Mouse (Mus musculus): ENCODE results near the gene Slco2b1. TPM values are rescaled to one million over a fixed set of nuclear protein-coding genes. Genes with fewer than 3 reads are reported as not detected.
A peak's percentile ranks its signal among the peaks of the same experiment; 100 is the strongest.
"Not testable (repeated sequence)": the region's sequence is repeated elsewhere in the genome, so short reads cannot be mapped to it uniquely, and the experiment has no call there.

Gene Slco2b1
- polyA plus RNA-seq, 1 experiment from 2014 or later: 2.0 TPM

GRCm38 (mm10) chr7:99707038-99707595, 4.0 kb downstream of the Slco2b1 start:
- H3K4me3 ChIP-seq: no peak overlapping the region
- no peak overlapping the region for H3K4me2 ChIP-seq
- peaks cover 21% of the 10 kb centered on the region for H3K4me1 ChIP-seq (replicated peaks)
- no peak overlapping the region for H3K9ac ChIP-seq
- peaks cover 13% of the 10 kb centered on the region for H3K27me3 ChIP-seq
- peak overlapping the region; percentile 52 for H3K27ac ChIP-seq
- 36% methylated on average over 4 of the region's 4 CpGs for WGBS
- H3K9me3 ChIP-seq (replicated peaks): no peaks in the 10 kb centered on the region
- no peaks in the 10 kb centered on the region for H3K36me3 ChIP-seq
- ATAC-seq (replicated peaks; ENCODE audit: insufficient number of reproducible peaks, insufficient read depth, low FRiP score, low read depth): no peak

GRCm38 (mm10) chr7:99706341-99707037, 4.7 kb downstream of the Slco2b1 start:
- Histone ChIP-seq H3K9ac (0 out of 2 replicates have a peak overlapping the region, but pooled peaks have one; percentile 1), H3K27me3 (peaks cover 13% of the 10 kb centered on the region), H3K4me2 (peak overlapping the region; percentile 10), H3K27ac (peak overlapping the region; percentile 52), H3K4me1 (replicated peaks) (peaks cover 21% of the 10 kb centered on the region), H3K9me3 (replicated peaks) (no peaks in the 10 kb centered on the region), H3K36me3 (no peaks in the 10 kb centered on the region), H3K4me3 (no peak overlapping the region)
- 43% methylated on average over 4 of the region's 4 CpGs for WGBS
- 0 out of 2 replicates have a peak, but pooled peaks have one; percentile 26 for ATAC-seq (replicated peaks; ENCODE audit: insufficient number of reproducible peaks, insufficient read depth, low FRiP score, low read depth)

- Histone ChIP-seq H3K4me2 (no peak overlapping the region), H3K4me1 (replicated peaks) (peaks cover 21% of the 10 kb centered on the region), H3K4me3 (no peak overlapping the region), H3K9me3 (replicated peaks) (no peaks in the 10 kb centered on the region), H3K27me3 (peaks cover 15% of the 10 kb centered on the region), H3K36me3 (no peaks in the 10 kb centered on the region), H3K9ac (no peak overlapping the region), H3K27ac (no peak overlapping the region)
- no peak for ATAC-seq (replicated peaks; ENCODE audit: insufficient number of reproducible peaks, insufficient read depth, low FRiP score, low read depth)
- WGBS: 87% methylated on average over 3 of the region's 3 CpGs
Observed at GRCm38 (mm10) chr7:99704736-99705519, 6.2 kb downstream of the Slco2b1 start.

- WGBS: 24% methylated on average over 6 of the region's 6 CpGs
Observed at GRCm38 (mm10) chr7:99702201-99702600, 8.9 kb downstream of the Slco2b1 start.

DNA sequence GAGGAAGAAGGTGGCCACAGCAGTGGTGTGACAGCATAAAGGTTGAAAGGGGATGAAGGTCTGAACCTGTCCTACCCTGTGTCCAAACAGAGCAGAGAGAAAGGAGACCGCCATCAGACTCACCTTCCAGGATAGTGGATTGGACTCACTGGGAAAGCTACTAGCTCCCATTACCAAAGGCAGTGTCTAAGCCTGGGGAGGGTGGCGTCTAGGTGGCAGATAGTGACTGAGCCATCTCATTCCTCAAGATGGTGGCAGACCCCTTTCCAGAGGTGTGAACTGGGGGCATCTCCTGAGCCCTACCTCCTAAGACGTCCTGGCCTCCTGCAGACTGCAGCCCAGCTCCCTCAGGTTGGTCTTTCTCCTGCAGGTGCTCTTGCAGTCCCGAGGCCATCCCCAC, 10.5 kb downstream of the Slco2b1 start:
- no peaks in the 10 kb centered on the region for H3K9me3 ChIP-seq (replicated peaks)
- ATAC-seq (replicated peaks; ENCODE audit: insufficient number of reproducible peaks, insufficient read depth, low FRiP score, low read depth): no peak
- peaks cover 5% of the 10 kb centered on the region; the same call in 1 of the 2 replicates for H3K27me3 ChIP-seq
- H3K4me1 ChIP-seq (replicated peaks): peaks cover 7% of the 10 kb centered on the region; the same call in 1 of the 2 replicates
- H3K4me2 ChIP-seq: no peak overlapping the region
- WGBS: 70% methylated on average over 4 of the region's 4 CpGs
- H3K36me3 ChIP-seq: no peaks in the 10 kb centered on the region
- no peak overlapping the region for H3K27ac ChIP-seq
- H3K9ac ChIP-seq: no peak overlapping the region
- no peak overlapping the region for H3K4me3 ChIP-seq

More at GRCm38 (mm10) chr7:99702201-99702600, 8.9 kb downstream of the Slco2b1 start:
- Histone ChIP-seq H3K36me3 (no peaks in the 10 kb centered on the region), H3K9ac (no peak overlapping the region), H3K27me3 (peaks cover 5% of the 10 kb centered on the region; the same call in 1 of the 2 replicates), H3K27ac (no peak overlapping the region), H3K4me1 (replicated peaks) (peaks cover 15% of the 10 kb centered on the region), H3K9me3 (replicated peaks) (no peaks in the 10 kb centered on the region), H3K4me2 (no peak overlapping the region), H3K4me3 (no peak overlapping the region)
- no peak for ATAC-seq (replicated peaks; ENCODE audit: insufficient number of reproducible peaks, insufficient read depth, low FRiP score, low read depth)

GRCm38 (mm10) chr7:99699709-99700151, 11.4 kb downstream of the Slco2b1 start:
- no peak overlapping the region for H3K9ac ChIP-seq
- no peak overlapping the region for H3K4me2 ChIP-seq
- 55% methylated on average over 3 of the region's 3 CpGs for WGBS
- H3K27ac ChIP-seq: peak overlapping the region; percentile 45
- peaks cover 7% of the 10 kb centered on the region; the same call in 1 of the 2 replicates for H3K4me1 ChIP-seq (replicated peaks)
- no peaks in the 10 kb centered on the region for H3K9me3 ChIP-seq (replicated peaks)
- peaks cover 5% of the 10 kb centered on the region; the same call in 1 of the 2 replicates for H3K27me3 ChIP-seq
- ATAC-seq (replicated peaks; ENCODE audit: insufficient number of reproducible peaks, insufficient read depth, low FRiP score, low read depth): no peak
- H3K36me3 ChIP-seq: no peaks in the 10 kb centered on the region
- H3K4me3 ChIP-seq: no peak overlapping the region

- Histone ChIP-seq H3K4me2 (no peak overlapping the region), H3K27me3 (peaks cover 5% of the 10 kb centered on the region; the same call in 1 of the 2 replicates), H3K27ac (peak overlapping the region; percentile 45; the same call in 1 of the 2 replicates)
Observed at GRCm38 (mm10) chr7:99699106-99699505, 12.0 kb downstream of the Slco2b1 start.

DNA sequence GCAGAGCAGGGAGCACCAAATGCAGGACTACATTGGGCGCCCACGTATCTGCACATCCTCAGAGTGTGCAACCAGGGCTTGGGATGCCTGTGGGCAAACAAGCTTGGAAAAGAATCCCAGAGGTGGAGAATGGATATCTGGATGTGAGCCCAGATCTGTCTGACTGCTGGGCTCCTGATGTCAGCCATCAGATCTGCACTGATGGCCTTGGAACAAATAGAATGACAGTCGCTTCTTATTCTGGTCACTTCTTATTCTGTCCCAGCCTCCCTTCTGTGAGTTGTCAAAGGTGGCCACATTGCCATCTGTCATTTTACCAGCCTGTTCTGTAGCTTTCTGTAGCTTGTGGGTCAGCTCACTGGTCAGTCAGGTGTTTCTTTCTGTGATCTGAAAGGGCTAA, 12.6 kb downstream of the Slco2b1 start:
- no peak for ATAC-seq (replicated peaks; ENCODE audit: insufficient number of reproducible peaks, insufficient read depth, low FRiP score, low read depth)
- Histone ChIP-seq H3K4me1 (replicated peaks) (peaks cover 7% of the 10 kb centered on the region; the same call in 1 of the 2 replicates), H3K4me3 (no peak overlapping the region), H3K4me2 (no peak overlapping the region), H3K9me3 (replicated peaks) (no peaks in the 10 kb centered on the region), H3K36me3 (no peaks in the 10 kb centered on the region), H3K27ac (no peak overlapping the region), H3K27me3 (peaks cover 5% of the 10 kb centered on the region; the same call in 1 of the 2 replicates), H3K9ac (no peak overlapping the region)
- 71% methylated on average over 3 of the region's 3 CpGs for WGBS

More at GRCm38 (mm10) chr7:99699106-99699505, 12.0 kb downstream of the Slco2b1 start:
- H3K36me3 ChIP-seq: no peaks in the 10 kb centered on the region
- WGBS: 57% methylated on average over 3 of the region's 3 CpGs
- H3K9ac ChIP-seq: no peak overlapping the region
- no peak overlapping the region for H3K4me3 ChIP-seq
- ATAC-seq (replicated peaks; ENCODE audit: insufficient number of reproducible peaks, insufficient read depth, low FRiP score, low read depth): no peak
- no peaks in the 10 kb centered on the region for H3K9me3 ChIP-seq (replicated peaks)
- peaks cover 7% of the 10 kb centered on the region; the same call in 1 of the 2 replicates for H3K4me1 ChIP-seq (replicated peaks)

- Histone ChIP-seq H3K9me3 (replicated peaks) (no peaks in the 10 kb centered on the region), H3K36me3 (no peaks in the 10 kb centered on the region), H3K9ac (no peak overlapping the region), H3K27ac (no peak overlapping the region), H3K4me1 (replicated peaks) (no peaks in the 10 kb centered on the region; the same call in 1 of the 2 replicates), H3K27me3 (peaks cover under 1% of the 10 kb centered on the region; the same call in 1 of the 2 replicates), H3K4me2 (no peak overlapping the region), H3K4me3 (no peak overlapping the region)
- WGBS: 73% methylated on average over 8 of the region's 8 CpGs
- no peak for ATAC-seq (replicated peaks; ENCODE audit: insufficient number of reproducible peaks, insufficient read depth, low FRiP score, low read depth)
Observed at GRCm38 (mm10) chr7:99695471-99696057, 15.6 kb downstream of the Slco2b1 start.

DNA sequence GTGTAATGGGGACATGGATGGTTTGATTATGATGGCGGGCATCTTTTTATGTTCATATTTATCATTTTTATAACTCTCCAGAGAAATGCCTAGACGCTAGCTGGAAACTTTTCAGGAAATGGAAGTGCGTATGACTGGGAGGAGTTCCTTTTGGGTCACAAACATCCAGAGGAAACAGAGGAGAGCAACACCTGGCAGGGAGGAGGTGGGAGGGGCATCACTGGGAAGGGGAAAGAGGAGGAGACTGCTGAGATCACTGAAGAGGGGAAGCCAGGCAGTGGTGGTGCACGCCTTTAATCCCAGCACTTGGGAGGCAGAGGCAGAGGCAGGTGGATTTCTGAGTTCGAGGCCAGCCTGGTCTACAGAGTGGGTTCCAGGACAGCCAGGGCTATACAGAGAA, 16.7 kb downstream of the Slco2b1 start:
- not testable (repeated sequence) for H3K4me3 ChIP-seq; H3K27me3 ChIP-seq; H3K4me1 ChIP-seq (replicated peaks); H3K9ac ChIP-seq; ATAC-seq (replicated peaks; ENCODE audit: insufficient number of reproducible peaks, insufficient read depth, low FRiP score, low read depth); H3K36me3 ChIP-seq; H3K4me2 ChIP-seq; H3K9me3 ChIP-seq (replicated peaks)
- H3K27ac ChIP-seq: peak overlapping the region; percentile 9; the same call in 1 of the 2 replicates
- WGBS: 67% methylated on average over 5 of the region's 5 CpGs
